Comparison of ENCODE assay signal across 20 mouse cellular contexts in genomic region chr12:102330731-102331130, GRCm38 (mm10). TPM values are rescaled to one million over a fixed set of nuclear protein-coding genes. Genes with fewer than 3 reads are reported as not detected.
DNase-seq lines count a peak whose midpoint lies in the region; ATAC-seq and TF ChIP-seq lines count a peak whose summit lies in the region.
"Had no signal": no experiment of that assay in that cellular context is flagged by ENCODE, and none has a peak within 500 bp of the region (broad histone marks: within the 10 kb centered on the region; RNA-seq: fewer than 3 reads in every experiment).

No protein-coding gene starts in this region.

- TF ChIP-seq CTCF in intestine, postnatal 0 days (IDR thresholded peaks at IDR 0.05; ENCODE audit: low read depth) = peak; percentile 17; the same call in 1 of the 2 replicates

- H3K9ac ChIP-seq in intestine, postnatal 0 days (ENCODE audit: low read depth, low read length) = no peak overlapping the region
- no peak overlapping the region for H3K9ac ChIP-seq in intestine, embryonic 15.5 days
- H3K9ac ChIP-seq: embryonic facial prominence, embryonic 12.5 days; forebrain, embryonic 13.5 days; forebrain, embryonic 15.5 days; forebrain, postnatal 0 days had no signal

- H3K27me3 ChIP-seq in intestine, postnatal 0 days (replicated peaks; ENCODE audit: control insufficient read depth, insufficient read depth, low read length) = no peaks in the 10 kb centered on the region
- no peaks in the 10 kb centered on the region for H3K27me3 ChIP-seq in intestine, embryonic 15.5 days (replicated peaks)
- H3K27me3 ChIP-seq: embryonic facial prominence, embryonic 12.5 days; forebrain, embryonic 13.5 days; forebrain, embryonic 15.5 days; Patski had no signal

- H3K9me3 ChIP-seq in intestine, postnatal 0 days (ENCODE audit: control insufficient read depth) = no peaks in the 10 kb centered on the region
- H3K9me3 ChIP-seq in intestine, embryonic 15.5 days = no peaks in the 10 kb centered on the region
- H3K9me3 ChIP-seq: embryonic facial prominence, embryonic 10.5 days; embryonic facial prominence, embryonic 12.5 days; forebrain, embryonic 13.5 days; forebrain, embryonic 15.5 days; G1E had no signal

- H3K4me2 ChIP-seq in intestine, postnatal 0 days (replicated peaks; ENCODE audit: low read depth) = no peak overlapping the region
- H3K4me2 ChIP-seq in intestine, embryonic 15.5 days (replicated peaks) = no peak overlapping the region
- H3K4me2 ChIP-seq: embryonic facial prominence, embryonic 12.5 days; forebrain, embryonic 13.5 days; forebrain, embryonic 15.5 days had no signal

- no peak overlapping the region for H3K4me3 ChIP-seq in intestine, postnatal 0 days (ENCODE audit: low read depth, low read length)
- H3K4me3 ChIP-seq in intestine, embryonic 15.5 days (replicated peaks) = no peak overlapping the region
- H3K4me3 ChIP-seq: embryonic facial prominence, embryonic 10.5 days; embryonic facial prominence, embryonic 12.5 days; forebrain, embryonic 13.5 days; forebrain, embryonic 15.5 days had no signal

- ATAC-seq in cerebellum, adult (ENCODE audit: insufficient number of reproducible peaks, low FRiP score, low TSS enrichment) = no peak
- no peak for ATAC-seq in intestine, postnatal 0 days
- ATAC-seq in intestine, embryonic 15.5 days = no peak
- ATAC-seq: forebrain, embryonic 13.5 days; forebrain, embryonic 15.5 days; forebrain, postnatal 0 days; Patski had no signal

- H3K27ac ChIP-seq in intestine, postnatal 0 days (ENCODE audit: low read depth, low read length) = no peak overlapping the region
- no peak overlapping the region for H3K27ac ChIP-seq in intestine, embryonic 15.5 days
- H3K27ac ChIP-seq: embryonic facial prominence, embryonic 10.5 days; embryonic facial prominence, embryonic 12.5 days; forebrain, embryonic 13.5 days; forebrain, embryonic 15.5 days had no signal

- peak; percentile 38 for DNase-seq in cerebellum, postnatal 10 days
- DNase-seq in cerebellum, adult 9-10 months = no peak
- peak; percentile 10 to 14 for DNase-seq in cerebellum, postnatal 25 days
- DNase-seq in 416B (ENCODE audit: low read depth) = peak; percentile 34
- no peak for DNase-seq in adrenal gland, postnatal 10 days
- DNase-seq: adrenal gland, adult 8-10 months; adrenal gland, postnatal 36 days; cerebellum, adult 11 months; cerebellum, adult 18-20 months; cerebellum, adult 8-10 months; forebrain, postnatal 0 days had no signal

- H3K4me1 ChIP-seq in intestine, postnatal 0 days (replicated peaks; ENCODE audit: control insufficient read depth, insufficient read depth, low read length) = no peaks in the 10 kb centered on the region
- no peaks in the 10 kb centered on the region for H3K4me1 ChIP-seq in intestine, embryonic 15.5 days (replicated peaks)
- H3K4me1 ChIP-seq: embryonic facial prominence, embryonic 10.5 days; embryonic facial prominence, embryonic 12.5 days; forebrain, embryonic 13.5 days; forebrain, embryonic 15.5 days had no signal

- H3K36me3 ChIP-seq in intestine, postnatal 0 days (ENCODE audit: control insufficient read depth, insufficient read depth) = peaks cover 29% of the 10 kb centered on the region
- peaks cover 5% of the 10 kb centered on the region; the same call in 1 of the 2 replicates for H3K36me3 ChIP-seq in intestine, embryonic 15.5 days
- H3K36me3 ChIP-seq: embryonic facial prominence, embryonic 10.5 days; embryonic facial prominence, embryonic 12.5 days; forebrain, embryonic 15.5 days; G1E had no signal

RNA-seq across cellular contexts. Expression of gene Rin3, which starts 47.9 kb away (rescaled TPM):
- polyA plus RNA-seq in intestine, postnatal 0 days (2015; fragmentation: Nextera tagmentation; extraction: Ambion mirVana) = 8.8 and 10.5 TPM in 2 replicates
- 9.4 and 11.8 TPM in 2 replicates for polyA plus RNA-seq in intestine, embryonic 15.5 days (2015; fragmentation: Nextera tagmentation; extraction: Ambion mirVana)
- total RNA-seq in adrenal gland, postnatal 10 days (2021) = 10 to 100 TPM; 19.2 to 21.6 TPM

Comparison
In these comparisons a context has a peak if more than half of its experiments do, and no peak if none do; other contexts are left out.
1. DNase-seq: peak in cerebellum, postnatal 10 days (2 of 2), cerebellum, postnatal 25 days (2 of 2) and 416B (single experiment); none in cerebellum, adult 9-10 months (single experiment) and adrenal gland, postnatal 10 days (single experiment).